Mouse (Mus musculus) CH12.LX (cell line): Measurements from ENCODE around the gene Fat3. TPM values are rescaled to one million over a fixed set of nuclear protein-coding genes. Genes with fewer than 3 reads are reported as not detected.

Experiments used
- DNase-seq: peaks from one replicate; pipeline ENCODE4 v3.0.0-alpha.2; 2013; ENCODE audit errors: extremely low read depth
- H3K27ac ChIP-seq: 2 replicates; pipeline ENCODE4 v1.5.1; 2012; ENCODE audit warnings: low read depth, mild to moderate bottlenecking, control low read depth, moderate library complexity; ENCODE audit not compliant: insufficient read depth
- H3K27me3 ChIP-seq: replicated peaks from 2 replicates; pipeline ENCODE3; 2012; ENCODE audit warnings: inconsistent platforms
- H3K36me3 ChIP-seq, 2 experiments: replicated peaks in 1 of 2; 2 replicates each; pipeline versions ENCODE3 to v1.6.1; 2012; ENCODE audit warnings: inconsistent platforms in 1 of 2, low read length in 1 of 2, mild to moderate bottlenecking in 1 of 2, mixed read lengths in 1 of 2, moderate library complexity in 1 of 2; ENCODE audit not compliant: control insufficient read depth in 1 of 2, insufficient read depth in 1 of 2
- H3K4me1 ChIP-seq, 2 experiments: 2 replicates each; pipeline ENCODE4 v1.6.1; 2012; ENCODE audit warnings: inconsistent platforms in 1 of 2, moderate library complexity in 1 of 2; ENCODE audit not compliant: insufficient read depth in 2 of 2, control insufficient read depth in 1 of 2
- H3K4me2 ChIP-seq: 2 replicates; pipeline ENCODE4 v1.6.1; 2012; ENCODE audit warnings: low read depth, mild to moderate bottlenecking, control low read depth; ENCODE audit not compliant: poor library complexity, insufficient read depth, severe bottlenecking
- H3K4me3 ChIP-seq, 3 experiments: fragments of 150-350 bp in 1 of 3; sonication (generic) in 1 of 3; replicated peaks in 1 of 3; 2 replicates each; pipeline versions ENCODE3 to v1.5.1; 2011 to 2012; ENCODE audit warnings: low read depth in 2 of 3, low read length in 2 of 3, mild to moderate bottlenecking in 2 of 3, moderate library complexity in 2 of 3, control low read depth in 1 of 3, improper control_type of control experiment in 1 of 3, inconsistent platforms in 1 of 3, mixed read lengths in 1 of 3; ENCODE audit not compliant: poor library complexity in 1 of 3
- H3K79me2 ChIP-seq: replicated peaks from 2 replicates; pipeline ENCODE4 v1.6.1; 2012; ENCODE audit warnings: mild to moderate bottlenecking, moderate library complexity; ENCODE audit not compliant: control insufficient read depth, poor library complexity, insufficient read depth, severe bottlenecking; ENCODE audit errors: extremely low read depth
- H3K9ac ChIP-seq: 2 replicates; pipeline ENCODE4 v1.6.1; 2012; ENCODE audit warnings: low read depth, mild to moderate bottlenecking, control low read depth, moderate library complexity; ENCODE audit not compliant: insufficient read depth
- H3K9me3 ChIP-seq: replicated peaks from 2 replicates; pipeline ENCODE3; 2012; ENCODE audit warnings: low read length, inconsistent platforms, mixed read lengths
- BHLHE40 ChIP-seq: IDR thresholded peaks from 2 replicates; pipeline ENCODE4 v1.6.1; 2011; ENCODE audit warnings: mild to moderate bottlenecking, low read depth, low read length, improper control_type of control experiment
- CHD2 ChIP-seq: IDR thresholded peaks from 2 replicates; pipeline ENCODE4 v1.6.1; 2011; ENCODE audit warnings: low read length, improper control_type of control experiment
- CTCF ChIP-seq, 2 experiments: IDR thresholded peaks in 1 of 2; conservative IDR thresholded peaks in 1 of 2; 2 replicates each; pipeline ENCODE4 v1.5.1; 2011 to 2012; ENCODE audit warnings: low read depth in 2 of 2, low read length in 2 of 2, improper control_type of control experiment in 1 of 2, inconsistent platforms in 1 of 2, mild to moderate bottlenecking in 1 of 2, moderate library complexity in 1 of 2
- E2F4 ChIP-seq: IDR thresholded peaks from 2 replicates; pipeline ENCODE4 v1.6.1; 2011; ENCODE audit warnings: low read depth, low read length, improper control_type of control experiment; ENCODE audit not compliant: insufficient replicate concordance
- ETS1 ChIP-seq: conservative IDR thresholded peaks from 2 replicates; pipeline ENCODE4 v1.6.1; 2012; ENCODE audit warnings: low read depth, mild to moderate bottlenecking, inconsistent platforms, low read length, improper control_type of control experiment, moderate library complexity
- HCFC1 ChIP-seq: IDR thresholded peaks from 2 replicates; pipeline ENCODE4 v1.6.1; 2012; ENCODE audit warnings: low read depth, mild to moderate bottlenecking, inconsistent platforms, low read length, improper control_type of control experiment
- JUND ChIP-seq: conservative IDR thresholded peaks from 2 replicates; pipeline ENCODE4 v1.6.1; 2011; ENCODE audit warnings: low read depth, low read length, improper control_type of control experiment
- MAX ChIP-seq: IDR thresholded peaks from 2 replicates; pipeline ENCODE4 v1.6.1; 2011; ENCODE audit warnings: low read length, improper control_type of control experiment
- MYC ChIP-seq: IDR thresholded peaks from 2 replicates; pipeline ENCODE4 v1.6.1; 2011; ENCODE audit warnings: low read depth, mild to moderate bottlenecking, improper control_type of control experiment, low read length
- PAX5 ChIP-seq: IDR thresholded peaks from 2 replicates; pipeline ENCODE4 v1.6.1; 2012; ENCODE audit warnings: low read length, inconsistent platforms, mixed read lengths
- POLR2A ChIP-seq: IDR thresholded peaks from 2 replicates; pipeline ENCODE4 v1.6.1; 2011; ENCODE audit warnings: low read depth, mild to moderate bottlenecking, improper control_type of control experiment, low read length
- RCOR1 ChIP-seq: conservative IDR thresholded peaks from 2 replicates; pipeline ENCODE4 v1.6.1; 2012; ENCODE audit warnings: low read depth, mild to moderate bottlenecking, inconsistent platforms, low read length, improper control_type of control experiment
- SIN3A ChIP-seq: IDR thresholded peaks from 2 replicates; pipeline ENCODE4 v1.6.1; 2012; ENCODE audit warnings: low read length, improper control_type of control experiment, inconsistent platforms
- TBP ChIP-seq: conservative IDR thresholded peaks from 2 replicates; pipeline ENCODE4 v1.6.1; 2011; ENCODE audit warnings: low read depth, low read length, improper control_type of control experiment
- UBTF ChIP-seq: IDR thresholded peaks from 2 replicates; pipeline ENCODE4 v1.6.1; 2012; ENCODE audit warnings: low read depth, mild to moderate bottlenecking, inconsistent platforms, low read length, improper control_type of control experiment, moderate library complexity
- USF2 ChIP-seq: conservative IDR thresholded peaks from 2 replicates; pipeline ENCODE4 v1.6.1; 2011; ENCODE audit warnings: low read depth, low read length, improper control_type of control experiment
- ZC3H11A ChIP-seq: IDR thresholded peaks from 2 replicates; pipeline ENCODE4 v1.6.1; 2012; ENCODE audit warnings: low read depth, mild to moderate bottlenecking, inconsistent platforms, low read length, improper control_type of control experiment
- ZKSCAN1 ChIP-seq: IDR thresholded peaks from 2 replicates; pipeline ENCODE4 v1.6.1; 2012; ENCODE audit warnings: low read depth, inconsistent platforms, low read length, improper control_type of control experiment, borderline replicate concordance
- ZNF384 ChIP-seq: IDR thresholded peaks from 2 replicates; pipeline ENCODE4 v1.6.1; 2012; ENCODE audit warnings: low read depth, low read length, improper control_type of control experiment, inconsistent platforms
- dilution Hi-C: fragments of 300-500 bp; cut with MboI; formaldehyde crosslinking; loops from 2 replicates; pipeline ENCODE4 v1.14.3; 2020; ENCODE audit warnings: low sequenced_read_pairs; ENCODE audit not compliant: extremely low pct_unique_long_range_greater_than_20kb, extremely low pct_ligation_motif_present
- in situ Hi-C: fragments of 300-500 bp; cut with MboI; formaldehyde crosslinking; loops from 3 replicates; pipeline ENCODE4 v1.14.3; 2019; ENCODE audit warnings: low sequenced_read_pairs, low pct_ligation_motif_present, low pct_unique_long_range_greater_than_20kb, mixed read lengths
- polyA plus RNA-seq: library from polyadenylated mRNA; unstranded; fragments of >175 nt; gene quantifications from 2 replicates; pipeline ENCODE4 v1.2.1, GENCODE M21; 2012; ENCODE audit warnings: low read depth; ENCODE audit not compliant: insufficient read length
- total RNA-seq, 2 experiments: library from RNA; depleted of rRNA; stranded (reverse); fragments of 300-350 nt in 1 of 2; fragments of >200 nt in 1 of 2; gene quantifications; 2 replicates each; pipeline ENCODE4 v1.2.3; 2012 to 2014

Fat3 gene
- total and polyA plus RNA-seq, 3 experiments, result 0.03 to 0.07 TPM; not detected in 1

GRCm38 (mm10) chr9:16310305-16310704, 190.8 kb downstream of the Fat3 start:
- Histone ChIP-seq H3K36me3 (no peaks in the 10 kb centered on the region), H3K9ac (no peak overlapping the region), H3K4me2 (no peak overlapping the region), H3K4me1 (peaks cover 0 to 45% of the 10 kb centered on the region in 2 experiments; a peak in 2 of 4 replicates), H3K27ac (no peak overlapping the region), H3K79me2 (no peaks in the 10 kb centered on the region), H3K9me3 (no peaks in the 10 kb centered on the region), H3K4me3 (no peak overlapping the region), H3K27me3 (no peaks in the 10 kb centered on the region)
- peak; percentile 55 for DNase-seq
- in situ Hi-C loops (no loop called here), dilution Hi-C loops (no loop called here)
- TF ChIP-seq SIN3A (no peak), ZC3H11A (no peak), ETS1 (peak; percentile 63), POLR2A (no peak)

GRCm38 (mm10) chr9:16307789-16308188, 193.3 kb downstream of the Fat3 start:
- dilution Hi-C loops (no loop called here), in situ Hi-C loops (no loop called here)
- TF ChIP-seq BHLHE40 (no peak), RCOR1 (no peak), PAX5 (no peak), CTCF (conservative IDR thresholded peaks at IDR 0.05 in 1 of 2, IDR thresholded peaks at IDR 0.05 in 1 of 2; ENCODE audit: low read depth in 2 of 2, low read length in 2 of 2) (no peak), TBP (no peak), JUND (no peak), MAX (no peak), ZKSCAN1 (no peak), MYC (no peak), ZNF384 (no peak), HCFC1 (no peak), USF2 (no peak), UBTF (no peak), CHD2 (no peak), E2F4 (no peak)
- H3K4me1 ChIP-seq, result peaks cover 0 to 45% of the 10 kb centered on the region in 2 experiments; a peak in 2 of 4 replicates
- H3K36me3 ChIP-seq, result no peaks in the 10 kb centered on the region
- DNase-seq, result no peak
- no peaks in the 10 kb centered on the region for H3K27me3 ChIP-seq
- no peak overlapping the region for H3K27ac ChIP-seq
- no peak overlapping the region for H3K4me3 ChIP-seq
- H3K9ac ChIP-seq, result no peak overlapping the region
- no peak overlapping the region for H3K4me2 ChIP-seq
- no peaks in the 10 kb centered on the region for H3K9me3 ChIP-seq
- no peaks in the 10 kb centered on the region for H3K79me2 ChIP-seq
